24 mouse cellular contexts compared by ENCODE assay signal in the genomic region with DNA sequence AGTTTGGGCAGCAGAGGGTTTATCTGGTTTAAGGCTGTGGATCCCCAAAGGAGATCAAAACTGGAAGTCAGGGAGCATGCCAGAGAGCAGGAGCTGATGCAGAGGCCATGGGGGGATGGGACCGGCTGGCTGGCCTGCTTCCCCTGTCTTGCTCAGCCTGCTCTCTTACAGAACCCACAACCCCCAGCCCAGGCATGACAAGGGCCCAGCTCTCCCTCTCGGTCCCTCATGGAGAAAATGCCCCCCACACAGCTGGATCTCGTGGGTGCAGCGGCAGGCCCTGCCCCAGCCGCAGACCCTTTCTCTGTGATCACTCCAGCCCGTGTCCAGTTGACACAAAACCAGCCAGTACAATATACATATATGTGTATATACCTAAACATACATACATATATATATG. TPM values are rescaled to one million over a fixed set of nuclear protein-coding genes. Genes with fewer than 3 reads are reported as not detected.
A peak's percentile ranks its signal among the peaks of the same experiment; 100 is the strongest.
DNase-seq lines count a peak whose midpoint lies in the region; ATAC-seq and TF ChIP-seq lines count a peak whose summit lies in the region.
"Had no signal": no experiment of that assay in that cellular context is flagged by ENCODE, and none has a peak within 500 bp of the region (broad histone marks: within the 10 kb centered on the region; RNA-seq: fewer than 3 reads in every experiment).

No protein-coding gene starts in this region.

- no peak overlapping the region for H3K4me3 ChIP-seq in lung, postnatal 0 days (ENCODE audit: low read depth, low read length)
- no peak overlapping the region for H3K4me3 ChIP-seq in neural tube, embryonic 13.5 days
- H3K4me3 ChIP-seq in neural tube, embryonic 15.5 days (replicated peaks) = no peak overlapping the region
- H3K4me3 ChIP-seq: embryonic facial prominence, embryonic 12.5 days; heart, embryonic 12.5 days; hindbrain, embryonic 15.5 days had no signal

- H3K4me1 ChIP-seq in lung, postnatal 0 days (ENCODE audit: insufficient read depth, low read depth, low read length) = no peaks in the 10 kb centered on the region
- H3K4me1 ChIP-seq in neural tube, embryonic 13.5 days (replicated peaks) = no peaks in the 10 kb centered on the region
- H3K4me1 ChIP-seq in neural tube, embryonic 15.5 days = no peaks in the 10 kb centered on the region
- H3K4me1 ChIP-seq: embryonic facial prominence, embryonic 12.5 days; heart, embryonic 12.5 days; hindbrain, embryonic 15.5 days had no signal

- no peak overlapping the region for H3K9ac ChIP-seq in lung, postnatal 0 days (replicated peaks; ENCODE audit: low read depth)
- H3K9ac ChIP-seq in neural tube, embryonic 13.5 days = no peak overlapping the region
- H3K9ac ChIP-seq in neural tube, embryonic 15.5 days (replicated peaks) = no peak overlapping the region
- H3K9ac ChIP-seq: embryonic facial prominence, embryonic 12.5 days; forebrain, postnatal 0 days; heart, embryonic 12.5 days; hindbrain, embryonic 15.5 days had no signal

- H3K36me3 ChIP-seq in lung, postnatal 0 days (ENCODE audit: insufficient read depth, low read length) = no peaks in the 10 kb centered on the region
- no peaks in the 10 kb centered on the region for H3K36me3 ChIP-seq in neural tube, embryonic 13.5 days
- H3K36me3 ChIP-seq in neural tube, embryonic 15.5 days = no peaks in the 10 kb centered on the region
- H3K36me3 ChIP-seq: embryonic facial prominence, embryonic 12.5 days; heart, embryonic 12.5 days; hindbrain, embryonic 15.5 days had no signal

- no peak overlapping the region for H3K4me2 ChIP-seq in lung, postnatal 0 days (replicated peaks; ENCODE audit: low read depth, low read length)
- H3K4me2 ChIP-seq in neural tube, embryonic 13.5 days = no peak overlapping the region
- no peak overlapping the region for H3K4me2 ChIP-seq in neural tube, embryonic 15.5 days
- H3K4me2 ChIP-seq: embryonic facial prominence, embryonic 12.5 days; heart, embryonic 12.5 days; hindbrain, embryonic 15.5 days had no signal

- ATAC-seq in lung, postnatal 0 days = no peak
- peak; percentile 8; the same call in 1 of the 2 replicates for ATAC-seq in neural tube, embryonic 13.5 days (ENCODE audit: low read depth)
- no peak for ATAC-seq in neural tube, embryonic 15.5 days (ENCODE audit: low FRiP score)
- ATAC-seq: CD4-positive, CD25-positive, alpha-beta regulatory T cell, adult 4 months; forebrain, postnatal 0 days had no signal

- H3K27ac ChIP-seq in lung, postnatal 0 days (ENCODE audit: low read length) = no peak overlapping the region
- no peak overlapping the region for H3K27ac ChIP-seq in neural tube, embryonic 13.5 days (replicated peaks)
- H3K27ac ChIP-seq in neural tube, embryonic 15.5 days (replicated peaks) = no peak overlapping the region
- H3K27ac ChIP-seq: embryonic facial prominence, embryonic 12.5 days; hindbrain, embryonic 15.5 days had no signal

- H3K27me3 ChIP-seq in lung, postnatal 0 days (replicated peaks; ENCODE audit: insufficient read depth, low read length) = no peaks in the 10 kb centered on the region
- H3K27me3 ChIP-seq in neural tube, embryonic 13.5 days = no peaks in the 10 kb centered on the region
- H3K27me3 ChIP-seq in neural tube, embryonic 15.5 days (replicated peaks) = no peaks in the 10 kb centered on the region
- H3K27me3 ChIP-seq: embryonic facial prominence, embryonic 12.5 days; heart, embryonic 12.5 days; hindbrain, embryonic 15.5 days had no signal

- peak; percentile 4 for DNase-seq in adrenal gland, postnatal 10 days
- DNase-seq in adrenal gland, adult 2 months = no peak
- peak; percentile 89 for DNase-seq in heart, adult 11 months
- DNase-seq in heart, postnatal 25 days (ENCODE audit: low spot score) = no peak
- DNase-seq in lung, postnatal 0 days (ENCODE audit: low spot score) = peak; percentile 3
- DNase-seq in lung, postnatal 25 days (ENCODE audit: low spot score) = no peak
- DNase-seq: adrenal gland, postnatal 14 days; cerebellum, adult 8-10 months; forebrain, postnatal 0 days; gastrocnemius, postnatal 14 days; heart, postnatal 36 days had no signal

- no peak for TF ChIP-seq EP300 in lung, postnatal 0 days (IDR thresholded peaks at IDR 0.05)

- WGBS in lung, postnatal 0 days = 95% methylated on average over 6 of the region's 6 CpGs
- 97% methylated on average over 6 of the region's 6 CpGs for WGBS in neural tube, embryonic 13.5 days
- 92% methylated on average over 6 of the region's 6 CpGs for WGBS in neural tube, embryonic 15.5 days

- no peak for TF ChIP-seq CTCF in lung, postnatal 0 days (IDR thresholded peaks at IDR 0.05)

- H3K9me3 ChIP-seq in lung, postnatal 0 days (ENCODE audit: low read length) = no peaks in the 10 kb centered on the region
- H3K9me3 ChIP-seq in neural tube, embryonic 13.5 days = no peaks in the 10 kb centered on the region
- no peaks in the 10 kb centered on the region for H3K9me3 ChIP-seq in neural tube, embryonic 15.5 days (replicated peaks)
- H3K9me3 ChIP-seq: embryonic facial prominence, embryonic 12.5 days; G1E; heart, embryonic 12.5 days; hindbrain, embryonic 15.5 days had no signal

- intact Hi-C loops in heart, postnatal 25 days (cut with DNase I) = no loop called here

RNA-seq across cellular contexts. Expression of a gene that starts 30.7 kb away (rescaled TPM):
- under 1 TPM in 1 of 2 experiments, not detected in 1; 0.24 TPM for total RNA-seq in adrenal gland, postnatal 10 days (2021)
- not detected for total RNA-seq in adrenal gland, adult 2 months (2021)
- not detected in 2 replicates for polyA plus RNA-seq in adrenal gland, adult 2 months (2012; rRNA removed)
- not detected for total RNA-seq in heart, postnatal 25 days (2021)
- not detected in 2 replicates for polyA plus RNA-seq in lung, postnatal 0 days (2015; fragmentation: Nextera tagmentation; extraction: Ambion mirVana)
- not detected in 2 replicates for polyA plus RNA-seq in neural tube, embryonic 13.5 days (2015; fragmentation: Nextera tagmentation; extraction: Ambion mirVana)
- not detected in 2 replicates for polyA plus RNA-seq in neural tube, embryonic 15.5 days (2015; fragmentation: Nextera tagmentation; extraction: Ambion mirVana)
- total RNA-seq: adrenal gland, postnatal 14 days; forebrain, postnatal 0 days; G1E; gastrocnemius, adult 18-20 months; gastrocnemius, postnatal 14 days; heart, adult 8-10 months; heart, postnatal 36 days had no signal
- polyA plus RNA-seq: CD4-positive, CD25-positive, alpha-beta regulatory T cell, adult 4 months; cortical plate, adult 2 months; embryonic facial prominence, embryonic 12.5 days; forebrain, embryonic 11.5 days; forebrain, postnatal 0 days; G1E; heart, embryonic 12.5 days; heart, embryonic 16.5 days; hindbrain, embryonic 11.5 days; hindbrain, embryonic 15.5 days had no signal

RNA-seq across cellular contexts. Expression of a gene that starts 44.4 kb away (rescaled TPM):
- total RNA-seq in adrenal gland, postnatal 10 days (2021) = 100 to 1,000 TPM; 131 to 150 TPM
- 100 to 1,000 TPM; 118 to 121 TPM for total RNA-seq in adrenal gland, adult 2 months (2021)
- 28.8 and 33.5 TPM in 2 replicates for polyA plus RNA-seq in adrenal gland, adult 2 months (2012; rRNA removed)
- total RNA-seq in heart, postnatal 25 days (2021) = 100 to 1,000 TPM; 129 to 131 TPM
- 26.9 and 31.3 TPM in 2 replicates for polyA plus RNA-seq in lung, postnatal 0 days (2015; fragmentation: Nextera tagmentation; extraction: Ambion mirVana)
- polyA plus RNA-seq in neural tube, embryonic 13.5 days (2015; fragmentation: Nextera tagmentation; extraction: Ambion mirVana) = 40.9 and 43.8 TPM in 2 replicates
- polyA plus RNA-seq in neural tube, embryonic 15.5 days (2015; fragmentation: Nextera tagmentation; extraction: Ambion mirVana) = 40.4 and 43.8 TPM in 2 replicates

Comparison
In these comparisons a context has a peak if more than half of its experiments do, and no peak if none do; other contexts are left out.
1. DNase-seq: peak in adrenal gland, postnatal 10 days (single experiment), heart, adult 11 months (single experiment) and lung, postnatal 0 days (single experiment); none in adrenal gland, adult 2 months (single experiment), heart, postnatal 25 days (single experiment) and lung, postnatal 25 days (single experiment).